Mouse (Mus musculus): ENCODE data around the gene Lrrc27. TPM values are rescaled to one million over a fixed set of nuclear protein-coding genes. Genes with fewer than 3 reads are reported as not detected.

Lrrc27 gene
- polyA plus RNA-seq, 1 experiment from 2014 or later = 4.5 TPM

DNA sequence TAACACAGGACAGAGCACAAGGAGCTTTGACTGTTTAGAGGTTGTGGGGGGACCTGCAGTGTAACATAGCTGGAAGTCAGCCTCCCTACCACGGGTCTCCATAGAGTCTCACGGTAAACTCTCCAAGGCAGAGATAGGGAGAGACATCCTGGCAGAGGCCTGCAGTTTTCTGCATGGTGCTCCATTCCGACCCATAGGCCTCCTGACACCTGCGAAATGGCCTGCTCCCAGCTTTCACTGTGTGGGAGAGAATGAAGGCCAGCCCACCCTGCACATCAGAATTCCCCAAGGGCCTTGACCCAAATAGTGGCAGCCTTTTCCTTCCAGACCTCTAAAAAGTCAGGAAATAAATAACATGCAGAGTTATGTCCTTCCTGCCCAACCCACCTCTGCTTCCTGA lies 22.2 kb upstream of the Lrrc27 start:
- Histone ChIP-seq H3K4me3 (no peak overlapping the region), H3K4me1 (peaks cover 17% of the 10 kb centered on the region), H3K27ac (no peak overlapping the region), H3K27me3 (ENCODE audit: insufficient read depth, poor library complexity, severe bottlenecking) (peaks cover 54% of the 10 kb centered on the region), H3K9me3 (0 out of 2 replicates have a peak, but pooled peaks cover 8% of the 10 kb centered on the region), H3K36me3 (no peaks in the 10 kb centered on the region)
- 91% methylated on average over 4 of the region's 4 CpGs for WGBS
- DNase-seq (ENCODE audit: low spot score) = peak; percentile 61

DNA sequence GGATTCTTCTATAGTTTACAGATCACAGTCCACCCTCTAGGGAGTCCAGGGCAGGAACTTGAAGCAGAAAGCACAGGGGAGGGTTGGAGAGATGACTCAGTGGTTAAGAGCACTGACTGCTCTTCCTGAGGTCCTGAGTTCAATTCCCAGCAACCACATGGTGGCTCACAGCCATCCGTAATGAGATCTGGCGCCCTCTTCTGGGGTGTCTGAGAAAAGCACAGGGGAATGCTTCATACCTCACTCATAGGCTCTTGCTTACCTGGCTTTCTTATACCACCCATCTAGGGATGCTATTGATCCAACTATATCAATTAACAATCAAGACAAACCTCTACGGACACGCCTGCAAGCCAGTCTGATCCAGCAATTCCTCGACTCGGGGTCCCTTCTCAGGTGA lies 21.2 kb upstream of the Lrrc27 start:
- peaks cover 17% of the 10 kb centered on the region for H3K4me1 ChIP-seq
- WGBS = 61% methylated on average over 6 of the region's 6 CpGs
- H3K9me3 ChIP-seq = 0 out of 2 replicates have a peak, but pooled peaks cover 8% of the 10 kb centered on the region
- H3K27me3 ChIP-seq (ENCODE audit: insufficient read depth, poor library complexity, severe bottlenecking) = peaks cover 44% of the 10 kb centered on the region
- no peak overlapping the region for H3K27ac ChIP-seq
- DNase-seq (ENCODE audit: low spot score) = peak; percentile 43
- no peaks in the 10 kb centered on the region for H3K36me3 ChIP-seq
- no peak overlapping the region for H3K4me3 ChIP-seq

DNA sequence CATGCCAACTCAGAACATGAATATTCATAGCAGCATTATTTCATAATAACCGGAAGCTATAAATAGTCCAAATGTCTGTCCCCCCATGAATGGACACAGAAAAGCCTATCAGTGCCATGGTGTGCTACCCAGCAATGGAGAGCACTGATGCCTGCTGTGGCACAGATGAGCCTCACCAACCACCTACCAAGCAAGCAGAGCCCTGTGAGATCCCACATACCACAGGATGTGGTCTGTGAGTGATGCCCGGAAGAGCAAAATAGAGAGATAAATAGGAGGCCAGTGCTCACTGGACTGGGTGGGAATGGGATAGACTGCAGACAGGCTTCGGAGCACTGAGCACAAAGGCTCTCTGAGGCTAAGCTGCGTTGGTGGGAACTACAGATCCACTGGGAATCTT lies 15.8 kb upstream of the Lrrc27 start:
- no peak overlapping the region for H3K4me3 ChIP-seq
- peaks cover 8% of the 10 kb centered on the region; the same call in 1 of the 2 replicates for H3K27me3 ChIP-seq (ENCODE audit: insufficient read depth, poor library complexity, severe bottlenecking)
- 77% methylated on average over 4 of the region's 4 CpGs for WGBS
- no peaks in the 10 kb centered on the region for H3K4me1 ChIP-seq
- H3K9me3 ChIP-seq = no peaks in the 10 kb centered on the region
- H3K27ac ChIP-seq = no peak overlapping the region
- DNase-seq (ENCODE audit: low spot score) = peak; percentile 54
- H3K36me3 ChIP-seq = no peaks in the 10 kb centered on the region

DNA sequence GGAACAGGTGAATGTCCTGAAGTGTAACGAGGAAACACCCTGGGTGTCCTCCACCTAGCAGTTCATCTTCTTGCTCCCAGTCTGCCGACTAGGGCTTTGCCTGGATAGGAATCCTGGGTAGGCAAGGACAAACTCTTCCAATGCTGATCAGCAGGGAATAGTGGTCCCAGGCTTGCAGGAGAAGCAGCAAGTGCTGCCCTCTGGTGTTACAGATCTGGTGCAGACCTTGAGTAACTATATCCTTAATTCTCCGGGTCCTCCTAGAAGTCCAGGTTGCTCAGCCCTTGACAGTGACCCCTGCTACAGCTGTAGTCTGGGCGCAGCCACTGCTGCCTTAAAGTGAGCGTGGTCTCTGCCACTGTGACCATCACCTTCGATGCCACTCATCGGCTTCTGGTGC lies 12.7 kb upstream of the Lrrc27 start:
- H3K4me1 ChIP-seq = no peaks in the 10 kb centered on the region
- H3K27ac ChIP-seq = no peak overlapping the region
- peak; percentile 80 for DNase-seq (ENCODE audit: low spot score)
- no peaks in the 10 kb centered on the region for H3K36me3 ChIP-seq
- peaks cover 8% of the 10 kb centered on the region; the same call in 1 of the 2 replicates for H3K27me3 ChIP-seq (ENCODE audit: insufficient read depth, poor library complexity, severe bottlenecking)
- H3K4me3 ChIP-seq = no peak overlapping the region
- 30% methylated on average over 7 of the region's 7 CpGs for WGBS
- no peaks in the 10 kb centered on the region for H3K9me3 ChIP-seq

DNA sequence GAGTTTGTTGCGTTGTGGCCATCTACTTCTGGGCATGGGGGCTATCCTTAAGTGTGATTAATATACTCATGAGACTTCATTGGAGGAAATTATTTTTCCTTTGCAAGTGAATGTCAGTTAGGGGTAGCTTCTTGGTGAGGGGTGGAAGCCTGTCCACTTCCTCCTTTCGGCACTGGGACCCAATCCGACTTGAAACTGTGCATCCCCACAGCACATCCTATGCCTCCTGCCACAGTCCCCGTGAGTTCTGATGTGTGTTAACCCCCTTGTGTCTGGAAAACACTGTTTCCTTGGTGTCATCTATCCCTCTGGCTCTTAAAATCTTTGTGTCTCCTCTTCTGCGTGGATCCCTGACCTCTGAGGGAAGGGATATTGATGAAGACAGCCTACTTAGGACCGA lies 11.6 kb upstream of the Lrrc27 start:
- WGBS = 58% methylated on average over 6 of the region's 6 CpGs
- Histone ChIP-seq H3K4me3 (no peak overlapping the region), H3K27ac (no peak overlapping the region), H3K27me3 (ENCODE audit: insufficient read depth, poor library complexity, severe bottlenecking) (peaks cover 8% of the 10 kb centered on the region; the same call in 1 of the 2 replicates), H3K36me3 (no peaks in the 10 kb centered on the region), H3K9me3 (no peaks in the 10 kb centered on the region), H3K4me1 (no peaks in the 10 kb centered on the region)
- DNase-seq (ENCODE audit: low spot score) = peak; percentile 55

DNA sequence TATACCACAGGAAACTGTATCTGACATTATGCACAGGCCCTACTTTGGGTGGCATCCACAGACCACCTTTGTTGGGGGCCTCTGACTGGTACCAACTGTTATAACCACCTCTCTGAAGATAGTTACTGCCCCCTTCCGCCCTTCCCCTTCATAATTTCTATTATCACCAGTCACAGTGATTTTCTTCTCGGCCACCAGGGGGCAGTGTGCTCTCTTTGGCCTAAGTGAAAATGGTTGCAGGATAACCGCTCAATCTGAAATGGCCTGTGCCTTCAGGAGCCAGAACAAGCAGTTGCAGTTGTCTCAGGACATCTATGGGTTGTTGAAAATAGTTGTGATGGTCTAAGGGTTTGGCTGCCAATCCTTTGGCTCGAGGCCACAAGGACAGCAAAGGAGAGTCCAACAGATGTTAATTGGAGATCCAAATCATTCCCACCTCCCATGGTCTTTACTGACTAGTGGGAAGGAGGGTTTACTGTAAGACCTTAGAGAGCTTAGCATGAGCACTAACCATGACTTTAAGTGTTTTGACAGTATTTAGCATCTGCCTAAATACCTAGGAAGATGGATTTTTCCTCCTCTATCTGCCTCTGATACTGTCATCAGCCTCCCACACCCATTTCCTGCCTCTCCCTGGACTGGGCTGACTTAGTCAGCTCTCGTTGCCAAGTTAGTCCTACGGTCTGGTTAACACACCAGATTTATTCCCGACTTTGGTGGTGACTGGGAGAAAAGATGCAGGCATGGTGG lies 4.6 kb upstream of the Lrrc27 start:
- Histone ChIP-seq H3K36me3 (no peaks in the 10 kb centered on the region), H3K4me1 (peaks cover 12% of the 10 kb centered on the region), H3K9me3 (no peaks in the 10 kb centered on the region), H3K27ac (no peak overlapping the region), H3K4me3 (no peak overlapping the region), H3K27me3 (ENCODE audit: insufficient read depth, poor library complexity, severe bottlenecking) (peaks cover 4% of the 10 kb centered on the region; the same call in 1 of the 2 replicates)
- DNase-seq (ENCODE audit: low spot score) = peak; percentile 83
- 25% methylated on average over 7 of the region's 7 CpGs for WGBS

DNA sequence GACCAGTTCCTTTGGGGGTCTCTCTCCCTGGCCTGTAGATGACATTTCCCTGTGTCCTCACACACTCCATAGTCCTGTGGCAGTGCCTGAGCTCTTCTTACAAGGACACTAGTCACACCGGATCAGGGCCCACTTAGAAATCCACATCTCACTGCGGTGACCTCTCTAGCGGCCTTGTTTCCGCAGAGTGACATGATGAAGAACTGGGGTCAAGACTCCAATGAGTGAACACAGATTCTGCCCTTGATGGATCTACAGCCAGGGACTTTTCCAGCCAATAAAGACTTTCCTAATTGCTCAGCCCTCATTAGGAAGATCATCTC lies 4.1 kb upstream of the Lrrc27 start:
- H3K4me3 ChIP-seq = no peak overlapping the region
- 82% methylated on average over 4 of the region's 4 CpGs for WGBS
- H3K9me3 ChIP-seq = no peaks in the 10 kb centered on the region
- H3K27ac ChIP-seq = no peak overlapping the region
- peak; percentile 58 for DNase-seq (ENCODE audit: low spot score)
- peaks cover 16% of the 10 kb centered on the region for H3K4me1 ChIP-seq
- H3K27me3 ChIP-seq (ENCODE audit: insufficient read depth, poor library complexity, severe bottlenecking) = peaks cover 4% of the 10 kb centered on the region; the same call in 1 of the 2 replicates
- no peaks in the 10 kb centered on the region for H3K36me3 ChIP-seq

DNA sequence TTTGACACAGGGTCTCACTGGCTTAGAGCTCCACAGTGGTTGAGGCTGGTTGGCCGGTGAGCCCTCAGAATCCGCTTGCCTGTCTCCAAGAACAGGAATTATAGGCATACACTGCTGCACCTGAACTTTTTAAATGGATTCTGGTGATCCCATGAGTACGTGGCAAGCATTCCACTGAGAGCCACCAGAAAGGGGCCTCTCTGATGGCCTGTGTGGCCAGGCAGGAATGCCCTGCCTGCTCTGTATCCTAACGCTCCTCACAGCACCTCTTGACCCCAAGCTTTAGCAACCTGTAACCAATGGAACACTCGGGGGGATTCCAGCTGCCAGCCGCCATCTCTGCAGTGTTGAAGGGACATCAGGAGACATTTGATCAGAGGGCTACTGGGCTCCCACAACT lies 1.0 kb upstream of the Lrrc27 start:
- no peak overlapping the region for H3K4me3 ChIP-seq
- H3K27ac ChIP-seq = no peak overlapping the region
- DNase-seq (ENCODE audit: low spot score) = peak; percentile 43
- 81% methylated on average over 6 of the region's 6 CpGs for WGBS
- peaks cover 21% of the 10 kb centered on the region for H3K4me1 ChIP-seq
- no peaks in the 10 kb centered on the region for H3K9me3 ChIP-seq
- H3K27me3 ChIP-seq (ENCODE audit: insufficient read depth, poor library complexity, severe bottlenecking) = peaks cover 4% of the 10 kb centered on the region; the same call in 1 of the 2 replicates
- H3K36me3 ChIP-seq = no peaks in the 10 kb centered on the region

DNA sequence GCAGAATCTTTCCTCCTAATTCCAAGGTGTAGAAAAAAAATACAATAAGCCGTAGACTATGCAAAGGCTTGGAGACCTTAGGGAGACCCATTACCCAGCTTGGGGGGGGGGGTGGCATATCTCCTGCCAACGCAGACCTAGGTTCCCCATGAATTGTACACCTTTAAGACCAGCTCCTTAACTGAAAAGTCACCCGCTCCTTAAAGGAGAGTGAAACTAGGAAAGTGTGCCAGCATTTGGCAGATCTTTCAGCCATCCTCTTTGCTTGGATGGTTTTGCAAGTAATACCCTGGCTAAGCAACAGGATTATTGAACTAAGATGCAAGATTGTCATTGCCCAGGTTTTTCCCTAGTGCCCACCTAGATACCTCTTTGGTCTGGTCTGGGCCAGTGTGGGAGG lies 963 bp downstream of the Lrrc27 start:
- Histone ChIP-seq H3K9me3 (no peaks in the 10 kb centered on the region), H3K4me1 (peaks cover 20% of the 10 kb centered on the region), H3K4me3 (peak overlapping the region; percentile 70), H3K27me3 (ENCODE audit: insufficient read depth, poor library complexity, severe bottlenecking) (no peaks in the 10 kb centered on the region), H3K27ac (peak overlapping the region; percentile 97), H3K36me3 (no peaks in the 10 kb centered on the region)
- 63% methylated on average over 3 of the region's 3 CpGs for WGBS
- no peak for DNase-seq (ENCODE audit: low spot score)

DNA sequence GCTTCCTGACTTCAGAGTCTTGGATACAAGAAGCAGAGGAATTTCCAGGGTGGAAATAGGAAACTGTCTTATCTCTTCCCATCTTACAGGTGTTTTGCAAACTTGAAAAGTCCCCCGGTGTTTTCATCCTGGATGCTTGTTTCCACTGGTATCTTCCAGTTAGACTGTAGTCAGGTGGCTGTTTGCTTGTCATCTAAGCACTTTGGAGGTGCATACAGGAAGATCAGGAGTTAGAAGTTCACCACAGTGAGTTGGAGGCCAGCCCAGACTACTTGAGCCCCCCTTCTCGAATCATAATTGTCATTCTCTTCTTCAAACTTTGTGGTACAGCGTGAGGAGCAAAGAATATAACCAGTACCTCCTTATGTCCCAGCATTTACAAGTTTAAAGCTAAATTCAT lies 1.4 kb downstream of the Lrrc27 start:
- DNase-seq (ENCODE audit: low spot score) = peak; percentile 53
- Histone ChIP-seq H3K27me3 (ENCODE audit: insufficient read depth, poor library complexity, severe bottlenecking) (no peaks in the 10 kb centered on the region), H3K4me3 (no peak overlapping the region), H3K27ac (no peak overlapping the region), H3K36me3 (no peaks in the 10 kb centered on the region), H3K4me1 (peaks cover 25% of the 10 kb centered on the region), H3K9me3 (no peaks in the 10 kb centered on the region)
- WGBS = 73% methylated on average over 3 of the region's 3 CpGs

DNA sequence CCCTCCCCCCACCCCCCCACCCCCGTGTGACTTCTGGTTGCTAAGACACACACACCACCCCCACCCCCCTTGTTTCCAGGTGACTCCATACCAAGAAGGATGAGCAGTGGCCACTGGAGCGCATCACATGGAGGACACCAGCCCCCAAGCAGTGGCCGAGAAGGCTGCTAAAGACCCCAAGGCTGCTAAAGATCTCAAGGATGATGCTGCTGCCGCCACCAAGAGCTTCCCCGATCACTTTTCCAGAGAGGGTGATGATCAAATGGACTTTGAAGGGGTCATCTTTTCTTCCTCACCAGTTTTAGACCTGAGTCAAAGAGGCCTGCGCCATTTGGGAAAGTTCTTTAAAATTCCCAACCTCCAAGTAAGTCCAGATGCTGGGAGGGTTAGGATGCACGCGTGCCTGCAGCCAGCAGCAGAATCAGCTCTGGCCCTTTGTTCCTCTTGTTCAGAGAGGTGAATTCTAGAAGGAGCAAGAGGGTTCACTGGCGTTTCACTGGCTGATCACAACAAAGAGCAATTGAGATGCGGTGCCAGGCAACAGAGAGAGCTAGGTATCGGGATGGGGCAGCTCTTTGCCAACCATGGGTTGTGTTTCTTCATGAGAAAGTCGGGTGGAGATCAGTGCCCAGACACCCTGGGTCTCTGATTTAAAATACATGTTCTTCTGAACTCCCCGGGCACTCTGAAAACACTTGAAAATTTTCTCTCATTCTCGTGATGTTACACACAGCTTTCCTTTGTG lies 2.0 kb downstream of the Lrrc27 start:
- Histone ChIP-seq H3K27ac (no peak overlapping the region), H3K9me3 (no peaks in the 10 kb centered on the region), H3K4me3 (no peak overlapping the region), H3K27me3 (ENCODE audit: insufficient read depth, poor library complexity, severe bottlenecking) (no peaks in the 10 kb centered on the region), H3K36me3 (no peaks in the 10 kb centered on the region), H3K4me1 (peaks cover 29% of the 10 kb centered on the region)
- 81% methylated on average over 14 of the region's 14 CpGs for WGBS
- DNase-seq (ENCODE audit: low spot score) = peak; percentile 57

DNA sequence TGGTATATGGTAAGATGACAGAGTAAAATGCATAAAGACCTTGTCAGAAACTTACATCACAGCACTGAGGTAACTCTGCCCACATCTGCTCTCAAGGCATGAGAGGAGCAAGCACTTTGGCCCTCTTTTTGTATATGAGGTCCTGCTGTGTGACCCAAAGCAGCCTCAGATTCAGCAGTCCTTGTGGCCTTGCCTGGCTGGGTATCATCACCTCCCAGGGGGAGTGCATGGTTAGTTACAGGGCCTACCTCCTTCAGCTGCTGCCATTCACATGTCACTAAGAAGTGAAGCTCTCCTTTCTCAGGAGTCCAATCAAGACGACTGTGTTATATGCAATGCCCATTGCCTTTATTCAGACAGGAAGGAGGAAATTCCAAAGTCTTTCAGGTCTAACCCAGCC lies 2.7 kb downstream of the Lrrc27 start:
- H3K27me3 ChIP-seq (ENCODE audit: insufficient read depth, poor library complexity, severe bottlenecking) = no peaks in the 10 kb centered on the region
- H3K36me3 ChIP-seq = no peaks in the 10 kb centered on the region
- H3K4me3 ChIP-seq = no peak overlapping the region
- 0 out of 2 replicates have a peak overlapping the region, but pooled peaks have one; percentile 22 for H3K27ac ChIP-seq
- DNase-seq (ENCODE audit: low spot score) = peak; percentile 53
- peaks cover 32% of the 10 kb centered on the region for H3K4me1 ChIP-seq
- no peaks in the 10 kb centered on the region for H3K9me3 ChIP-seq
- 65% methylated on average over 1 of the region's 1 CpGs for WGBS

DNA sequence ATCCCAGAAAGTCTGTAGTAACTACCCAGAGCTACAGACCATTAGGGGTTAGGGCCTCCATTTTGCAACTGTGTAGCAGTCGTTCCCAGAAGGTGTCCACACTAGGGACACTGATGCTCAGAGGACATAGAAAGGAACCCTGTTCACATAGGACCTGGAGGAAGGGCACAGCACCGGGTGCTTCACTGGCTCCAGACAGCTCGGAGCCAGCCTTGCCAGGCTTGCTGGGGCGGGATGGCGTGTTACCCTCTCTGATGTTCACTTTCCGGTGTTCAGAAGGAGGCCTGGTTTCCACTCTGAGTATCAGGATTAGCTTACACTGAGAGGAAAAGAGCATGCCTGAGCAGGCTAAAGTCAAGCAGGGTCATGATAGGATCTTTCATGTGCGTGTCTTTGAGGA lies 3.2 kb downstream of the Lrrc27 start:
- Histone ChIP-seq H3K27ac (0 out of 2 replicates have a peak overlapping the region, but pooled peaks have one; percentile 22), H3K4me3 (no peak overlapping the region), H3K4me1 (peaks cover 32% of the 10 kb centered on the region), H3K9me3 (no peaks in the 10 kb centered on the region), H3K36me3 (no peaks in the 10 kb centered on the region), H3K27me3 (ENCODE audit: insufficient read depth, poor library complexity, severe bottlenecking) (no peaks in the 10 kb centered on the region)
- peak; percentile 58 for DNase-seq (ENCODE audit: low spot score)
- 87% methylated on average over 7 of the region's 7 CpGs for WGBS

Data from heart, embryonic 10.5 days (tissue).